Mouse (Mus musculus): ENCODE data around the gene Slc4a11. TPM values are rescaled to one million over a fixed set of nuclear protein-coding genes. Genes with fewer than 3 reads are reported as not detected.
A peak's percentile ranks its signal among the peaks of the same experiment; 100 is the strongest.
"Not testable (repeated sequence)": the region's sequence is repeated elsewhere in the genome, so short reads cannot be mapped to it uniquely, and the experiment has no call there.

The Slc4a11 gene
- total RNA-seq, 4 experiments from 2014 or later: 0.18 to 0.43 TPM; not detected in 2

DNA sequence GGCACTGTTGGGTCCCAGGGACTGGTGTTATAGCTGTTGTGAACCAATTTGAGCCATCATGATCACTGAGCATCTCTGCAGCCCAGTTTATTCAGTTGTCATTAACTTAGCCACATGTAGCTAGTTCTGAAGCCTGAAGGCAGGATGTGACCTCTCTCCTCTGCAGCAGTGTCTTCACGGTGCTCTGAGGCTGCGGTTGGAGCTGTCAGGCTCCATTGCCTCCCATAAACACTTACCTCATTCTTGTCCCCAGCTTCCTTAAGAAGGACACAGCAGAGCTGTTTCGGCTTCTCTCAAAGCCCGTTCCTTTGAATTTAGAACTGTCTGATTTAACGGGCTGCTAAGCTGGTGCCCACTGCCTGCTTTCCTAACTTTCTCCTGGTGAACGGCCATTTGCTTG is 17.4 kb downstream of the Slc4a11 start:
- no peak for DNase-seq (ENCODE audit: low spot score in 2 of 2)

DNA sequence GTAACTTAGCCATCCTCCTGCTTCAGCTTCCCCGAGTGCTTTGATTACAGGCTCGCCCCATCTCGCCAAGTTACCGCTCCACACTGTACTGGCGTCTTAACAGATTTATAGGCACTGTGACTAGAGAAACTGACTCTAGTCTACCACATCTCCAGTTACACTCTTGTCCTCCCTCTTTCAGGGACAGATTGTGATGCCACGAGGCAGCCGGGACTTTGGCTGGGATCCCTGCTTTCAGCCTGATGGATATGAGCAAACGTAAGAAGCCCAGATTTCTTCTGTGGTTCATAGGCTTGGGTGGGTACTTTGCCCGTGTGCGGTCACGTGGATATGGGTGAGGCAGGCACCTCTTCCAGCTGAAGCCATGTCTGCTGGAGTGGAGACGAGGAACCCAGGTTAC is 18.2 kb downstream of the Slc4a11 start:
- DNase-seq (ENCODE audit: low spot score in 2 of 2): no peak

- no peak for DNase-seq (ENCODE audit: low spot score in 2 of 2)
Measured at GRCm38 (mm10) chr2:130677211-130677610, 20.1 kb downstream of the Slc4a11 start.

DNA sequence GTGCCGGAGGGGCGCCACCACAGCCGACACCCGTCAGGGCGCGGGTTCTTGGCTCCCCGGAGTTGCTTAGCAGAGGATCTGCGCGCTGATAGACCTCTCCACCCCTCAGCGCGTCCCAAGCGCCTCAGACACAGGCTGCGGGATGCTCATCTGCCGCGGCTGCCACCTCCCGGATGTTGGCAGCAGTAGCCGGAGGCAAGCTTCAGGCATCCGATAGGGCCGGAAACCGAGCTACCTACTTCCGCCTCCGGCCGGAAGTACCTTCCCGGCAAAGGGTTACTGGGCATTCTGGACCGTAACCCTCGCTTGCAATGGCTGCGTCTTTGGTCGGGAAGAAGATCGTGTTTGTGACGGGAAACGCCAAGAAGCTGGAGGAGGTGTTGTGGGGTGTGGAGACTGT is 29.8 kb downstream of the Slc4a11 start, which contains the start of gene Itpa:
TSS of gene Itpa (plus strand) at position 52 of the 400 bp plus-strand sequence.
- DNase-seq (ENCODE audit: low spot score in 2 of 2): peak; percentile 63 to 81

- peak; percentile 86 to 89 for DNase-seq (ENCODE audit: low spot score in 2 of 2)
Measured at GRCm38 (mm10) chr2:130664102-130664701, 33.1 kb downstream of the Slc4a11 start, which contains the start of gene Ddrgk1. Gene Ddrgk1 (minus strand): TSS chr2:130664659.

DNA sequence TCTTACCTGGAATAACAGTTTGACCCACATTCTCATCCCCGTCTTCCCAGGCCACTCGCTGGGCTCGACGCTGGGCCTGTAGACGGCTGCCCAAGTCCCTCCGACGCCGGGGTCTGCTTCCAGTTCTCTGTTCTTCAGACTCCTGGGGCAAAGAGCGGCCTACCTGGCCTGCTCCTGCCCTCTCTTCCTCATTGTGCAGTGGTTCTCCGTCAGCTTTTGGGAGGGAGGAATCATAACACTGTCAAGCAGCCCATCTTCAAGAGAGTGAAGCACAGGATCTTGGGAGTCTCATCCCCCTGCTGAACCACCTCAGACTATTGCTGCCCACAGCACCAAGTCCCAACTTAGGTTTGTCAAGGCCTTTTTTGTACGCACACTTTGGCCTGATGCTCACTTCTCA is 34.0 kb downstream of the Slc4a11 start:
- DNase-seq (ENCODE audit: low spot score in 2 of 2): no peak

DNA sequence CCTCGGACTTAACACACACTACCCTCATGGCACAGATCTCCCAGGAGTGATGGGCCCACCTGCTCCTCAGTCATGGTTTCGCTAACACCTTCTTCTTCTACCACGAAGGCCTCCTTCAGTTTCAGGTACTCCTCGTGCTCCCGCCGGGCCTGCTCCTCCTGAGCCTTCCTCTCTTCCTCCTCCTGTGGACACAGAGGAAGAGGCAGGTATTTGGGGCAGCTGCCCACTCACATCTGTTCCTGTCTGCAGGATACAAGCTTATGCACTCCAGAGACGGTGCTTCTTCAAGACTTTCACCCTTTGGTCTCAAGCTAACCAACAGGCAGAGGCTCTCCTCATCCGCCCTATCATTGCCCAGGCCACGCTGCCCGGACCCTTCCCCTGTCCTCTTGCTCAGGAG is 38.8 kb downstream of the Slc4a11 start:
- no peak for DNase-seq (ENCODE audit: low spot score in 2 of 2)

DNA sequence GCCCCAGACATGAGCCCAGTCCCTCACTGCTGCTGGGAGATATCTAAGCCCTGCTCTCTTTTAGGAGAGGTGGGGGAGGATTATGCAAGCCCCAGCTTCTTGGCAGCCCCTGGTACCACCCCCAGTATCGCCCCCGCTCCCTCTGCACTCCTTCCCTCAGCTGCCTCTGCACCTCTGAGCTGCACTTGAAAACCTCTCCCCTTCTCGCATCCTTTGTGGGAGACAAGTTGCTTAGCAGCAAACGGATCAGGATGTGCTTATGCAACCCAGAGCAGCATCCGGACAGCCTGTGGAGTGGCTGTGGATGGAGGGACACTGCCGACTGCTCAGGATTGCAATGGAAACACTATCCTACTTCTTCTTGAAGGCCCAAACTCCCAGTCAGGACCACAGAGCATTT is 39.8 kb downstream of the Slc4a11 start:
- no peak for DNase-seq (ENCODE audit: low spot score in 2 of 2)

DNA sequence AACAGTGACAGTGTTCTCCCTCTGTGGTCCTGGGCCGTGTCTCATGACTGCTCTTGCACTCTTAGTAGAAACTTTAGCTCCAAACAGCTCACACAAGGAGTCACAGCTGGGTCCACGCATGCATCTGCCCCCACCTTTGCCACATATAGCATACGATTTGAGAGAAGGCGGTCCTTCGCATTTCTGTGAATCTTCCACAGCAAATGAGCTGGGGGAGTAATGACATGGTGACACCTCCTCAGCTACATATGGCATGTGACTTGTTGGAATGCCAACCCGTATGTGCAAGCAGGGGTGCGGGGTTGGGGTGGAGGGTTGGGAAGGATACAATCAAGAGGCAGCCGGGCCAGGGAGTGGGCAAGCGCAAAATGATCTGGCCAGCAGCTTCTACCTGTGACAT is 40.8 kb downstream of the Slc4a11 start:
- no peak for DNase-seq (ENCODE audit: low spot score in 2 of 2)

GRCm38 (mm10) chr2:130655660-130656339 is 41.5 kb downstream of the Slc4a11 start:
- DNase-seq (ENCODE audit: low spot score in 2 of 2): no peak

DNA sequence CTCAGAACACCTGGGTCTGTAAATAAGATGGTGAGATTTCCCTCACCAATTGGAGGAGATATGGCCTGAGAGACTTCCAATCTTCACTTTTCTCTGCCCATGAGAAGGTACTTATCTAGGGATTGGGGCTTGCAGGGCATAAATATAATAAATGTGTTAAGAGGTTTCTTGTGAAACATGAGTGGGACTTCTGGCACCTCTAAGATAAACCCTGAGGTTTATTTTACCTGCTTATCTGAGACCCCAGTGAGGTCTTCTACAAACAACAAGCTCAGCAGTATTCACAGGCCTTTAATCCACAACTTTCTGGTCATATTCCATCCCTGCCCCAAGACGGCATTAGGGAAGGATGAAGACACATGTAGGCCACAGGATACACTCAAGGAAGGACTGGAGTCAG is 43.6 kb downstream of the Slc4a11 start:
- DNase-seq (ENCODE audit: low spot score in 2 of 2): no peak

- no peak for DNase-seq (ENCODE audit: low spot score in 2 of 2)
Measured at GRCm38 (mm10) chr2:130653303-130653702, 44.0 kb downstream of the Slc4a11 start.

GRCm38 (mm10) chr2:130649028-130649427 is 48.3 kb downstream of the Slc4a11 start:
- DNase-seq (ENCODE audit: low spot score in 2 of 2): not testable (repeated sequence)

DNA sequence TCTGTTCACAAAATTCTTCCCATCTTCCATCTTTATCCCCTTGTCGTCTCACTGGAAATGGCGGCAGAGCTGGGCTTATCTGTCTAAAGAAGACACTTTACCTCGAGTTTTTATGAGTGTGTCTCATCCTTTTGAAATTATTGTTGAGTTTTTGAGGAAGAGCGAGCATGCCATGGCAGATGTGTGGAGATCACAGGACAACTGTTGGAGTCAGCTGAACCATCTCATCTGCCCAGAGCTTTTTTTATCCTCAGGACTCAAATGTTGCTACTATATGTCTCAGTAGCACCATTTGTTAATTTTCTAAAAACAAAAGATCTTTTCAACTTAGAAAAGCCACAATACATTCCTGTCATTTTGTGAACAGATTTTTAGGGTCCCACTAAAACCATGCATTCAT is 52.1 kb downstream of the Slc4a11 start:
- DNase-seq (ENCODE audit: low spot score in 2 of 2): no peak

- DNase-seq (ENCODE audit: low spot score in 2 of 2): peak; percentile 88 to 90
Measured at GRCm38 (mm10) chr2:130642684-130643369, 54.5 kb downstream of the Slc4a11 start, which contains the start of gene Lzts3. Gene Lzts3 (minus strand): TSS chr2:130642803.

DNA sequence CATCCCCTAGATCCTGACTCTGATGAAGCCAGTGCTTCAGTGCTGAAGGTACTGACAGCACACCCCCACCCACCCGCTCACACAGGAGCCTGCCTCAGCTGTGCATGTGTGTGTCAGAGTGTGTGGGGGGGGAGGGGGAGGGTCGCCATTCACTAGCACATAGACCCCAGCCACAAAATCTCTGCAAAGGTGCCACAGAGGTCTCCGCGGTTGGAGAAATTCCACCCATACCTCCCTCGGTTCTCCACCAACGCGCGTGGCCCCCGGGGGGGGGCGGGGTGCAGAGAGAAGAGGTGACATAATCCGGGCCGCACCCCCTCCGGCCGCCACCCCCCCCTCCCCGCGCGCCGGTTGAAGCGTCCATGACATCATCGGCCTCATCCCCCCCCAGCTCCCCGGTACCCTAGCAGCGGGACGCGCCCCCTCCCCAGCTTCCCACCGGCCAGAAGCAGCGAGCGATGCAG is 55.1 kb downstream of the Slc4a11 start:
- no peak for DNase-seq (ENCODE audit: low spot score in 2 of 2)

- no peak for DNase-seq (ENCODE audit: low spot score in 2 of 2)
Measured at GRCm38 (mm10) chr2:130641351-130642025, 55.8 kb downstream of the Slc4a11 start.

DNA sequence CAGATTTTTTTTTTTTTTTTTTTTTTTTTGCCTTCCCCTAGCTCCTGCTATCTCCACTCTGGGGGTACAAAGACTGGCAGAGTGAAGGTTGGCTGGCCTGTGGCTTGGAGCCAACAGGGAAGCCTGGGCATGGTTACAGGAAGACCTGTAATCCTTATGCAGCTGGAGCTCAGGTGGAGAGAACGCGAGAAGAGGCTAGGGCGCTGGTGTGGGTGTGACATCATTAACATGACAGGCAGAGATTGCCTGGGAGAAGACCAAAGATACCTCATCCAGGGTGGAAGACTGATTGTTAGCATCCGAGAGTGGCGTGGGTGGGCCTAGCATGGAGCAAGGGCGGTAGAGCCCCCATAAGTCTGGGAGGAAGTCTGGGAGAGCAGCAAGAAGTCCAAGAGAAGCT is 58.0 kb downstream of the Slc4a11 start:
- DNase-seq (ENCODE audit: low spot score in 2 of 2): no peak

- no peak for DNase-seq (ENCODE audit: low spot score in 2 of 2)
Measured at GRCm38 (mm10) chr2:130638101-130638611, 59.2 kb downstream of the Slc4a11 start.

DNA sequence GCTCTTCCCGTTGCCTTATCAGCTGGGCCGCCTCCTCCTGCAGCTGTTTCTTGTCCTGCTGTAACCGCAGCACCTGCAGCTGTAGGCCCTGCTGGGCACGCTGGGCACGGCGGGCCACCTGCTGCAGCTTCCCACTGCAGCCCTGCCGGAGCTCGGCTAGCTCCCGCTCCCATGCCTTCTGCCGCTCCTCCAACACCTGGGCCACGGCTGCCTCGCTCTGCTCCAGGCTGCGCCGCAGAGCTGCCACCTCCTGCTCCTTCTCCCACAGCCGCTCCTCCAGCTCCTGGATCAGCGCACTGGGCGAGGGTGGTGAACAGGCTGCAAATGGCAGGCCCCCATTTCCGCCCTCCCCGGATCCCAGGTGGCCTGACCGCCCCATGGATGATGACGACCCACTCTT is 61.5 kb downstream of the Slc4a11 start:
- DNase-seq (ENCODE audit: low spot score in 2 of 2): no peak

DNA sequence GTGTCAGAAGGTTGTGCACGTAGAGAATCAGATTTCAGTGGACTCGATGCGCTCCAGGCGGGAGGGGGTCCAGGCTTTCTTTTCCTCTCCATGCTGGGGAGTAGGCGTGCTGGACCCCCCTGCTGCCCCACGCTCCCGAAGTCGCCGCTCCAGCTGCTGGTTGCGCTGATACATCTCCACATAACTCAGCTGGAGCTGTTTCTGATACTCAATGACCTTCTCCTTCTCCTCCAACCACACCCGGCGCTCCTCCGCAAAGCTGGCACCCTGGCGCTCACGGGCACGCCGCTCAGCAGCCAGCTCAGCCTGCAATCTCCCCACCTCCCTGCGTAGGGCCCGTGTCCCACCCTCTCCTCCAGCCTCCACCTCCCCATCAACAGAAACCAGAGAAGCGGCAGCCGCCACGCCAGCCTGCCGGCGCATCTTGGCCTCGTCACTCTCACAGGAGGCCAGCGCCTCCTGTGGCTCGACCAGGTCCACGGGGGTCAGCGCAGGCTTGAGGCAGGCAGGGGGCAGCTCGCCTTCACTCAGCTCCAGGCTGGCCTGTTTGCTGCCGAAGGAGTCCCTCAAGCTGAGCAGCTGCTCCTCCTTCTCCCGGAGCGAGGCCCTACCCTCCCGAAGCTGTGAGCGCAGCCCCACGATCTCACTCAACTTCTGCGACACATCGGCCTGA is 62.4 kb downstream of the Slc4a11 start:
- DNase-seq (ENCODE audit: low spot score in 2 of 2): no peak

Measured in gastrocnemius, adult 8-10 months (tissue).